Mouse (Mus musculus) small intestine, adult 2 months (tissue): ENCODE results near the gene Il18rap.

ENCODE experiments used
- CTCF ChIP-seq: fragments of 200-500 bp; IDR thresholded peaks from 2 replicates; pipeline ENCODE4 v1.5.1; 2012; ENCODE audit warnings: low read depth, mild to moderate bottlenecking, control low read depth, inconsistent platforms, low read length, moderate library complexity, mixed read lengths; ENCODE audit not compliant: insufficient replicate concordance, insufficient read length; ENCODE audit errors: extremely low read depth
- POLR2A ChIP-seq: fragments of 200-500 bp; IDR thresholded peaks from 2 replicates; pipeline ENCODE4 v1.6.1; 2012; ENCODE audit warnings: low read depth, mild to moderate bottlenecking, control low read depth, inconsistent platforms, low read length, moderate library complexity

GRCm38 (mm10) chr1:40473640-40474039 is 41.5 kb upstream of the Il18rap start:
- TF ChIP-seq CTCF (no peak), POLR2A (no peak)
